Mouse (Mus musculus) heart, adult 8-10 months (tissue): ENCODE results near the gene March4. TPM values are rescaled to one million over a fixed set of nuclear protein-coding genes. Genes with fewer than 3 reads are reported as not detected.

ENCODE experiments used
- DNase-seq: peaks from one replicate; pipeline ENCODE4 v3.0.0; 2022; ENCODE audit warnings: low spot score
- total RNA-seq, 4 experiments: library from RNA; stranded (reverse); gene quantifications; 2 replicates each; pipeline ENCODE4 v1.2.4; 2022

Gene March4
- total RNA-seq, 4 experiments from 2014 or later, result not detected

GRCm38 (mm10) chr1:72390420-72390819 lies 146.3 kb downstream of the March4 start:
- no peak for DNase-seq

GRCm38 (mm10) chr1:72383651-72384050 lies 153.1 kb downstream of the March4 start:
- DNase-seq, result no peak

GRCm38 (mm10) chr1:72383056-72383455 lies 153.7 kb downstream of the March4 start:
- DNase-seq, result no peak

GRCm38 (mm10) chr1:72380544-72380943 lies 156.2 kb downstream of the March4 start:
- DNase-seq, result no peak

GRCm38 (mm10) chr1:72379752-72380353 lies 156.9 kb downstream of the March4 start:
- no peak for DNase-seq

GRCm38 (mm10) chr1:72378151-72378550 lies 158.6 kb downstream of the March4 start:
- DNase-seq, result no peak

Other genes starting within 250 kb of the March4 start
- gene Xrcc5, start 229.5 kb downstream of the March4 start, total RNA-seq, result 10 to 100 TPM; 17.7 to 19.4 (median 19.3) TPM
- 10 to 100 TPM; 28.2 to 32.2 (median 29.4) TPM for gene Smarcal1, start 46.3 kb upstream of the March4 start, total RNA-seq
- not detected for gene Ankar, start 163.6 kb upstream of the March4 start, total RNA-seq
- 100 to 1,000 TPM; 594 to 696 (median 662) TPM for gene Rpl37a, start 174.4 kb upstream of the March4 start, total RNA-seq